Mouse (Mus musculus) megakaryocyte, embryonic 14.5 days (primary cell): ENCODE measurements around the gene Masp1.

Source experiments
- FLI1 ChIP-seq: IDR thresholded peaks from 2 replicates; pipeline ENCODE4 v1.6.1; 2012; ENCODE audit warnings: low read length, inconsistent platforms, mixed read lengths
- GATA1 ChIP-seq: IDR thresholded peaks from 3 replicates; pipeline ENCODE4 v1.6.1; 2012; ENCODE audit warnings: mixed read lengths, low read length, inconsistent platforms, borderline replicate concordance

DNA sequence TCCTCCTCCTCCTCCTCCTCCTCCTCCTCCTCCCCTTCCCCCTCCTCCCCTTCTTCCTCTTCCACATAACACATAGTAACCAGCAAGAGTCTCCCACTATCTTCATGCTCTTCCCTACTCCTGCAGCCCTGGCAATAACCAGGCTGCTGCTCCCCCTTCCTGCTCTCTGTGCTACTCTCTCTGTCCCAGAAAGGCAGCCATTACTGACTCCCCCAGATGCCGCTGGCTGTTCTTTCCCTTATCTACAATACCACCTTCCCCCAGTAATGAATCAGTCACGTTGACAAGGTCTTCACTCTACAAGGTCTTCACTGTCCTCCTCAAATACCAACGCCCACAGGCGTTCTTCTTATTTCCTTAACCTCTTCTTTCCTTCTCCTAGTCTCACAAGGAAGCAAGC lies 119.2 kb downstream of the Masp1 start:
- TF ChIP-seq FLI1: no peak
- TF ChIP-seq GATA1: no peak
